Mouse (Mus musculus): ENCODE data around the gene Tmprss9. TPM values are rescaled to one million over a fixed set of nuclear protein-coding genes. Genes with fewer than 3 reads are reported as not detected.

Gene Tmprss9
- polyA plus RNA-seq, 1 experiment from 2014 or later: 0.04 TPM

DNA sequence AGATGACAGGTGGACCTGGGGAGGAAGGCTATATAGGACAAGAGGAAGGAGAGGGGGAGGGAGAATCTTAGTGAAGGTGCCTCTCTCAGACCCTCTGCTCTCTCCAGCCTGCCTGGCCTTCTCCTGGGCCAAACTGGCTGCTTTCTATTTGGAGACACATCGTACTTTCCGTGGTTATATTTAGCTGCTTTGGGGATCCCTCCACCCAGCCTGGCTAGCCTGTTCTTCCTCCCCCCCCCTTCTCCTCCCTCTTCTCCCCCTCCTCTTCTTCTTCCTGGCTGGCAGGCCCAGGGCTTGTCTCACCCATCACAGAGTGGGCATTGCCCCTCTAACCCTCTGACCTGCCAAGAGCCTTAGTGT lies 69.3 kb downstream of the Tmprss9 start:
- no peak for TF ChIP-seq CTCF (IDR thresholded peaks at IDR 0.05; ENCODE audit: low read depth)
- Histone ChIP-seq H3K27ac (peak overlapping the region; percentile 57), H3K9me3 (replicated peaks; ENCODE audit: low read length) (no peaks in the 10 kb centered on the region), H3K4me1 (replicated peaks; ENCODE audit: insufficient read depth, low read length) (peaks cover 50% of the 10 kb centered on the region), H3K4me2 (ENCODE audit: low read length) (peak overlapping the region; percentile 55), H3K27me3 (ENCODE audit: insufficient read depth, low read length) (no peaks in the 10 kb centered on the region), H3K36me3 (ENCODE audit: insufficient read depth, low read length) (no peaks in the 10 kb centered on the region), H3K4me3 (replicated peaks; ENCODE audit: low read depth, low read length) (no peak overlapping the region), H3K9ac (ENCODE audit: low read depth, low read length) (0 out of 2 replicates have a peak overlapping the region, but pooled peaks have one; percentile 23)
- 41% methylated on average over 2 of the region's 2 CpGs for WGBS
- ATAC-seq (replicated peaks; ENCODE audit: low FRiP score, low read depth): no peak
- no peak for DNase-seq (ENCODE audit: low spot score)

DNA sequence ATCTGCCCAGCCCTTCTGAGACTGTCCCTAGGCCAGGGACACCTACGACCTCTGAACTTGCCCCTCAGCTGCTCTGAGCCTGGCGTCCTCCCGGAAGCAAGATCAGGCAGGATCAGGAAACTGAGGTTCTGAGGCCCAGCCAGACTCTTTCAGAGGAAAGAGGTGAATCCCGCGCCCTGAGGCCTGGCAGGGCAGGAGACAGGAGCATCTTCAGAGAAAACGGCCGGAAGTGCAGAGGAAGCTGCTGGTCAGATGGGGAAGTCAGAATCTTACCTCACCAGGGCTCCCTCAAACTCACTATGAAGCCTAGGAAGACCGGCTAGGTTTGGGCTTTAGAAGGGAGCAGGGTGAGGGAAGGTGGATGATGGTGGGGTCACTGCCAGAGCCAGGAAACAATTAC lies 71.3 kb downstream of the Tmprss9 start:
- no peak overlapping the region for H3K27ac ChIP-seq

DNA sequence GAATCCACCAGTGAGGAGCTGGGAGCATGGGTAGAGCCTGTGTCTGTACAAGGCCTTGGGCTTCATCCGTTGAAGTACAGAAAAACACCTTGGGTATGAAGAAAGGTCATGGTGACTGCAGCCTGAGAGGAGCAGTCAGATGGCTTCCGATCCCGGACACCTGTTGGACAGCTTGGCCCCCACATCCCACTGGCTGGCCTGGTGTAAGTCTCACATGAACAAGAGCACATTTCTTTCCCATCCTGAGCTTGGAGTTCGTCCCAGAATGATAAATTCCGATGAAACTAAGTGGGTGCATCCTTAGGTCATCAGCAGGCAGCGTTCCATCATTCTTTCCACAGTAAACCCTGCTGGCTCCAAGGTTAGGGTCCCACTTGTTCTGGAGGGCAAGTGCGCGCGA lies 72.1 kb downstream of the Tmprss9 start:
- Histone ChIP-seq H3K27me3 (ENCODE audit: insufficient read depth, low read length) (no peaks in the 10 kb centered on the region), H3K36me3 (ENCODE audit: insufficient read depth, low read length) (no peaks in the 10 kb centered on the region)
- 51% methylated on average over 9 of the region's 9 CpGs for WGBS

More for the DNA sequence above, 71.3 kb downstream of the Tmprss9 start:
- TF ChIP-seq CTCF (IDR thresholded peaks at IDR 0.05; ENCODE audit: low read depth): no peak
- 60% methylated on average over 8 of the region's 8 CpGs for WGBS
- no peaks in the 10 kb centered on the region for H3K27me3 ChIP-seq (ENCODE audit: insufficient read depth, low read length)
- ATAC-seq (replicated peaks; ENCODE audit: low FRiP score, low read depth) (no peak), DNase-seq (ENCODE audit: low spot score) (no peak)
- no peaks in the 10 kb centered on the region for H3K9me3 ChIP-seq (replicated peaks; ENCODE audit: low read length)
- no peak overlapping the region for H3K4me2 ChIP-seq (ENCODE audit: low read length)
- peaks cover 32% of the 10 kb centered on the region for H3K4me1 ChIP-seq (replicated peaks; ENCODE audit: insufficient read depth, low read length)
- no peak overlapping the region for H3K9ac ChIP-seq (ENCODE audit: low read depth, low read length)
- H3K4me3 ChIP-seq (replicated peaks; ENCODE audit: low read depth, low read length): no peak overlapping the region
- H3K36me3 ChIP-seq (ENCODE audit: insufficient read depth, low read length): no peaks in the 10 kb centered on the region

DNA sequence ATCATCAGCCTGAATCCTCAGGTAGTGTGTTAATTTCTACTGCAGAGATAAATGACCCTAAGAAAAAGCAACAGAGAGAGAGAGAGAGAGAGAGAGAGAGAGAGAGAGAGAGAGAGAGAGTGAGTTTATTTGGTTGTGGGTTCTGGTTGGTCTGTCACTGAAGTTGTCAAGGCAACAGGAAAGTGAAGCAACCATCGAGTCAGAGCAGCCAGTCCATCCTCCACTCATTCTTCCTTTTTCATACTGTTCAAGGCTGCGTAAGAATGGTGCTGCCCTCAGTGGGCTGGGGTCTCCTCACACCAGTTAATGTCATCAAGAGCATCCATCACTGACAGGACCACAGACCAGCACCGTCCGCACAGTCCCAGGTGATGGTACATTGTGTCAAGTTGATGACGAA lies 72.6 kb downstream of the Tmprss9 start:
- WGBS: 85% methylated on average over 5 of the region's 5 CpGs
- DNase-seq (ENCODE audit: low spot score): no peak
- Histone ChIP-seq H3K36me3 (ENCODE audit: insufficient read depth, low read length) (no peaks in the 10 kb centered on the region), H3K27me3 (ENCODE audit: insufficient read depth, low read length) (no peaks in the 10 kb centered on the region), H3K4me2 (ENCODE audit: low read length) (no peak overlapping the region), H3K4me3 (replicated peaks; ENCODE audit: low read depth, low read length) (no peak overlapping the region), H3K9ac (ENCODE audit: low read depth, low read length) (no peak overlapping the region), H3K4me1 (replicated peaks; ENCODE audit: insufficient read depth, low read length) (peaks cover 21% of the 10 kb centered on the region), H3K27ac (no peak overlapping the region), H3K9me3 (replicated peaks; ENCODE audit: low read length) (no peaks in the 10 kb centered on the region)
- ATAC-seq (replicated peaks; ENCODE audit: low FRiP score, low read depth): no peak
- no peak for TF ChIP-seq CTCF (IDR thresholded peaks at IDR 0.05; ENCODE audit: low read depth)

More for the DNA sequence above, 72.1 kb downstream of the Tmprss9 start:
- no peak overlapping the region for H3K4me3 ChIP-seq (replicated peaks; ENCODE audit: low read depth, low read length)
- no peak overlapping the region for H3K27ac ChIP-seq
- ATAC-seq (replicated peaks; ENCODE audit: low FRiP score, low read depth) (no peak), DNase-seq (ENCODE audit: low spot score) (no peak)
- H3K4me1 ChIP-seq (replicated peaks; ENCODE audit: insufficient read depth, low read length): peaks cover 26% of the 10 kb centered on the region
- no peaks in the 10 kb centered on the region for H3K9me3 ChIP-seq (replicated peaks; ENCODE audit: low read length)
- no peak overlapping the region for H3K4me2 ChIP-seq (ENCODE audit: low read length)
- no peak overlapping the region for H3K9ac ChIP-seq (ENCODE audit: low read depth, low read length)
- no peak for TF ChIP-seq CTCF (IDR thresholded peaks at IDR 0.05; ENCODE audit: low read depth)

- Histone ChIP-seq H3K9ac (ENCODE audit: low read depth, low read length) (no peak overlapping the region), H3K36me3 (ENCODE audit: insufficient read depth, low read length) (no peaks in the 10 kb centered on the region), H3K9me3 (replicated peaks; ENCODE audit: low read length) (no peaks in the 10 kb centered on the region), H3K4me1 (replicated peaks; ENCODE audit: insufficient read depth, low read length) (no peaks in the 10 kb centered on the region; the same call in none of the 2 replicates), H3K27ac (no peak overlapping the region), H3K27me3 (ENCODE audit: insufficient read depth, low read length) (no peaks in the 10 kb centered on the region), H3K4me3 (replicated peaks; ENCODE audit: low read depth, low read length) (no peak overlapping the region), H3K4me2 (ENCODE audit: low read length) (no peak overlapping the region)
- no peak for DNase-seq (ENCODE audit: low spot score)
- peak; percentile 52 for TF ChIP-seq CTCF (IDR thresholded peaks at IDR 0.05; ENCODE audit: low read depth)
- ATAC-seq (replicated peaks; ENCODE audit: low FRiP score, low read depth): no peak
- 64% methylated on average over 14 of the region's 14 CpGs for WGBS
These were observed 75.2 kb downstream of the Tmprss9 start for GRCm38 (mm10) chr10:80946684-80947437.

DNA sequence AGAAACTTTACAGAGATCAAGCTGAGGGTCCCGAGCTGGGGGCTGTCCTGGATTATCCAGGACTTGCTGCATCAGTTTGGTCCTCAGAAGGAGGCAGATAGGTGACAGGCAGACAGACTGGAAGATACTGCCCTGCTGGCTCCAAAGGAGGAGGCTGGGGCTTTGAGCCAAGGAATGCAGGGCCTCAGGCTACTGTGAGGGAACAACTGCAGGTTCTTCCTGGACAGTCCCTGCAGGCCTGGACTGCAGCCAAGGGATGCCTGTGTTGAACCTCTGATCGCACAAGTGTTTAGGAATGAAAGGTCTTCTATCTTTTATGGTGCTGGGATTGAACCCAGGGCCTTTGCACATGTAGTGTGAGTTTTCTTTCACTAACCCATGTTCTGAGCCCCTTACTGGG lies 76.2 kb downstream of the Tmprss9 start:
- Histone ChIP-seq H3K4me2 (ENCODE audit: low read length) (no peak overlapping the region), H3K9me3 (replicated peaks; ENCODE audit: low read length) (no peaks in the 10 kb centered on the region), H3K36me3 (ENCODE audit: insufficient read depth, low read length) (no peaks in the 10 kb centered on the region), H3K4me3 (replicated peaks; ENCODE audit: low read depth, low read length) (no peak overlapping the region), H3K27me3 (ENCODE audit: insufficient read depth, low read length) (no peaks in the 10 kb centered on the region), H3K9ac (ENCODE audit: low read depth, low read length) (no peak overlapping the region), H3K4me1 (replicated peaks; ENCODE audit: insufficient read depth, low read length) (no peaks in the 10 kb centered on the region; the same call in none of the 2 replicates), H3K27ac (no peak overlapping the region)
- no peak for TF ChIP-seq CTCF (IDR thresholded peaks at IDR 0.05; ENCODE audit: low read depth)
- WGBS: 34% methylated on average over 2 of the region's 2 CpGs
- no peak for DNase-seq (ENCODE audit: low spot score)
- ATAC-seq (replicated peaks; ENCODE audit: low FRiP score, low read depth): no peak

Measured in kidney, postnatal 0 days (tissue).